Mouse (Mus musculus) erythroblast, embryonic 14.5 days (primary cell): Measurements from ENCODE around the gene Kcnk18.

Source experiments
- GATA1 ChIP-seq: IDR thresholded peaks from 2 replicates; pipeline ENCODE4 v1.6.1; 2012; ENCODE audit warnings: low read length, inconsistent platforms, mixed read lengths
- TAL1 ChIP-seq: IDR thresholded peaks from 3 replicates; pipeline ENCODE4 v1.6.1; 2012; ENCODE audit warnings: low read length, inconsistent platforms, mixed read lengths

GRCm38 (mm10) chr19:59280841-59281240 lies 61.8 kb downstream of the Kcnk18 start:
- no peak for TF ChIP-seq TAL1
- no peak for TF ChIP-seq GATA1
